8 mouse cellular contexts compared by ENCODE assay signal in the genomic region with DNA sequence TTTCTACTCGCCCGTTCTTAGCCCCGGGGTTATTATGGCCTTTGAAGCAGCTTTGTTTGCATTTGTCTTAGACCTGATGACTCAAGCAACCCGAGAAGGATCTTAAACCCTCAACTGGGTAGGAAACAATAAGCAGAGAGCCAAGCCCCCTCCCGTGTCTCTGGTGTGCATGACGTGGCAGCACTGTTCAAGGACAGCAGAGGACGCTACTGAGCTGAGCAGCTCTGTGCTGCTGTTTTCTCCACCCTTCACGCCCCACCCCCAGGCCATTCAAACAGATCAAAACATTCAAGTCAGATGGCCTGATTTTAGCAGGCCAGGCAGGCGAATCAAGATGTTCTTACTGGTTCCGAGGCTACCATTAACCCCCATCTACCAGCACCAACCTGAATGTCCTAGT.
A peak's percentile ranks its signal among the peaks of the same experiment; 100 is the strongest.
DNase-seq lines count a peak whose midpoint lies in the region; ATAC-seq and TF ChIP-seq lines count a peak whose summit lies in the region.

No protein-coding gene starts in this region.

- no peaks in the 10 kb centered on the region for H3K9me3 ChIP-seq in intestine, embryonic 15.5 days

- no peak overlapping the region for H3K4me2 ChIP-seq in intestine, embryonic 15.5 days (replicated peaks)

- no peak for TF ChIP-seq CTCF in cerebellum, adult 2 months (IDR thresholded peaks at IDR 0.05; ENCODE audit: borderline replicate concordance, insufficient read depth, low read depth, low read length)
- TF ChIP-seq CTCF in olfactory bulb, adult 2 months (IDR thresholded peaks at IDR 0.05; ENCODE audit: insufficient read depth, low read depth, low read length), result peak; percentile 30; the same call in 1 of the 2 replicates

- H3K36me3 ChIP-seq in intestine, embryonic 15.5 days, result no peaks in the 10 kb centered on the region

- 57% methylated on average over 10 of the region's 10 CpGs for WGBS in cerebellum, adult 2 months
- WGBS in intestine, embryonic 15.5 days, result 32% methylated on average over 10 of the region's 10 CpGs
- 36% methylated on average over 10 of the region's 10 CpGs for WGBS in olfactory bulb, adult 2 months

- no peak overlapping the region for H3K9ac ChIP-seq in intestine, embryonic 15.5 days

- TF ChIP-seq POLR2A in cerebellum, adult 2 months (IDR thresholded peaks at IDR 0.05; ENCODE audit: borderline replicate concordance, insufficient read depth, low read length), result no peak
- TF ChIP-seq POLR2A in olfactory bulb, adult 2 months (IDR thresholded peaks at IDR 0.05; ENCODE audit: insufficient read depth, low read depth, low read length), result no peak

- no peak overlapping the region for H3K27ac ChIP-seq in cerebellum, adult 2 months (ENCODE audit: insufficient read depth, low read length)
- H3K27ac ChIP-seq in intestine, embryonic 15.5 days, result no peak overlapping the region
- no peak overlapping the region for H3K27ac ChIP-seq in olfactory bulb, adult 2 months (ENCODE audit: insufficient read depth, low read depth, low read length)

- no peaks in the 10 kb centered on the region for H3K27me3 ChIP-seq in cerebellum, adult 2 months (ENCODE audit: control insufficient read depth, insufficient read depth, low read length)
- H3K27me3 ChIP-seq in intestine, embryonic 15.5 days (replicated peaks), result no peaks in the 10 kb centered on the region

- ATAC-seq in intestine, embryonic 15.5 days, result peak; percentile 39; the same call in 1 of the 2 replicates
- ATAC-seq in erythroid progenitor cell, adult 5-6 weeks (replicated peaks; ENCODE audit: low FRiP score, poor library complexity, severe bottlenecking), result no peak
- ATAC-seq in inflammation-experienced regulatory T-cells, adult 6 months, result no peak

- peak; percentile 6 to 9 for DNase-seq in cerebellum, adult 2 months
- DNase-seq in cerebellum, adult 9-10 months, result no peak
- peak; percentile 5 for DNase-seq in retina, postnatal 1 day
- no peak for DNase-seq in retina, embryonic 14.5 days (ENCODE audit: low spot score)

- H3K4me1 ChIP-seq in cerebellum, adult 2 months (ENCODE audit: control insufficient read depth, insufficient read depth, low read length), result no peaks in the 10 kb centered on the region
- no peaks in the 10 kb centered on the region for H3K4me1 ChIP-seq in intestine, embryonic 15.5 days (replicated peaks)
- no peaks in the 10 kb centered on the region for H3K4me1 ChIP-seq in olfactory bulb, adult 2 months (ENCODE audit: control insufficient read depth, insufficient read depth, low read length)

- H3K4me3 ChIP-seq in cerebellum, adult 2 months (replicated peaks; ENCODE audit: insufficient read depth, low read depth, low read length), result no peak overlapping the region
- H3K4me3 ChIP-seq in intestine, embryonic 15.5 days (replicated peaks), result no peak overlapping the region
- H3K4me3 ChIP-seq in olfactory bulb, adult 2 months (ENCODE audit: insufficient read depth, low read depth, low read length), result no peak overlapping the region

Comparison
In these comparisons a context has a peak if more than half of its experiments do, and no peak if none do; other contexts are left out.
1. DNase-seq: peak in cerebellum, adult 2 months (2 of 2) and retina, postnatal 1 day (single experiment); none in cerebellum, adult 9-10 months (single experiment) and retina, embryonic 14.5 days (single experiment).